Mouse (Mus musculus): ENCODE results near the gene Sptbn1.

Sptbn1 gene

GRCm38 (mm10) chr11:30126840-30127239 is 141.1 kb downstream of the Sptbn1 start:
- no peak for DNase-seq (ENCODE audit: low spot score)

- DNase-seq (ENCODE audit: low spot score): no peak
Observed at GRCm38 (mm10) chr11:30118038-30118437, 149.9 kb downstream of the Sptbn1 start.

- no peak for DNase-seq (ENCODE audit: low spot score)
Observed at GRCm38 (mm10) chr11:30113631-30114030, 154.3 kb downstream of the Sptbn1 start.

GRCm38 (mm10) chr11:30110634-30111033 is 157.3 kb downstream of the Sptbn1 start:
- no peak for DNase-seq (ENCODE audit: low spot score)

- DNase-seq (ENCODE audit: low spot score): no peak
Observed at GRCm38 (mm10) chr11:30104177-30104576, 163.8 kb downstream of the Sptbn1 start.

GRCm38 (mm10) chr11:30102594-30102993 is 165.4 kb downstream of the Sptbn1 start:
- no peak for DNase-seq (ENCODE audit: low spot score)

GRCm38 (mm10) chr11:30101796-30102195 is 166.2 kb downstream of the Sptbn1 start:
- no peak for DNase-seq (ENCODE audit: low spot score)

- no peak for DNase-seq (ENCODE audit: low spot score)
Observed at GRCm38 (mm10) chr11:30101162-30101561, 166.8 kb downstream of the Sptbn1 start.

GRCm38 (mm10) chr11:30099916-30100315 is 168.1 kb downstream of the Sptbn1 start:
- no peak for DNase-seq (ENCODE audit: low spot score)

GRCm38 (mm10) chr11:30095212-30095773 is 172.7 kb downstream of the Sptbn1 start:
- DNase-seq (ENCODE audit: low spot score): no peak

GRCm38 (mm10) chr11:30091892-30092291 is 176.1 kb downstream of the Sptbn1 start:
- no peak for DNase-seq (ENCODE audit: low spot score)

- no peak for DNase-seq (ENCODE audit: low spot score)
Observed at GRCm38 (mm10) chr11:30085114-30085513, 182.9 kb downstream of the Sptbn1 start.

GRCm38 (mm10) chr11:30057299-30057698 is 210.7 kb downstream of the Sptbn1 start:
- no peak for DNase-seq (ENCODE audit: low spot score)
